Mouse (Mus musculus): ENCODE measurements around the gene Gm21987. TPM values are rescaled to one million over a fixed set of nuclear protein-coding genes. Genes with fewer than 3 reads are reported as not detected.

Gm21987 gene
- polyA plus RNA-seq, 1 experiment, result 1,467 TPM

GRCm38 (mm10) chr16:38395060-38395730 is 48.4 kb downstream of the Gm21987 start:
- TF ChIP-seq GATA1 (IDR thresholded peaks at IDR 0.05; ENCODE audit: low read length), result no peak

- TF ChIP-seq GATA1 (IDR thresholded peaks at IDR 0.05; ENCODE audit: low read length), result no peak
These were observed 49.3 kb downstream of the Gm21987 start for GRCm38 (mm10) chr16:38396155-38396554.

- TF ChIP-seq GATA1 (IDR thresholded peaks at IDR 0.05; ENCODE audit: low read length), result no peak
These were observed 51.4 kb downstream of the Gm21987 start for GRCm38 (mm10) chr16:38398266-38398665.

DNA sequence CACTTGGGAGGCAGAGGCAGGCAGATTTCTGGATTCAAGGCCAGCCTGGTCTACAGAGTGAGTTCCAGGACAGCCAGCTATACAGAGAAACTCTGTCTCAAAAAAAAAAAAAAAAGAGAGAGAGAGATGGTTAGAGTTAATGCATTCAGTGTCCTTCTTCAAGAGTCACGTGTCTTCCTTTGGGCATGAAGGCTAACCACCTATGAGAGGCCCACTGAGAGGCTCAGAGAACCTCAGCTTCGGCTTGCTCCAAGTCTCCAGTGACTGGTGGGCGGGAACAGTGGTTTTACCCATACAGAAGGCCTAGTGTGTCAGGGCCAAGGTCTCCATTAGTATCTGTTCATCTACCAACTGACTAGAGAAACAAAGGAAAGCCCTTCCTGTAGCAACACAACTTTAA is 52.2 kb downstream of the Gm21987 start:
- TF ChIP-seq GATA1 (IDR thresholded peaks at IDR 0.05; ENCODE audit: low read length), result no peak

GRCm38 (mm10) chr16:38399531-38400231 is 52.8 kb downstream of the Gm21987 start:
- no peak for TF ChIP-seq GATA1 (IDR thresholded peaks at IDR 0.05; ENCODE audit: low read length)

DNA sequence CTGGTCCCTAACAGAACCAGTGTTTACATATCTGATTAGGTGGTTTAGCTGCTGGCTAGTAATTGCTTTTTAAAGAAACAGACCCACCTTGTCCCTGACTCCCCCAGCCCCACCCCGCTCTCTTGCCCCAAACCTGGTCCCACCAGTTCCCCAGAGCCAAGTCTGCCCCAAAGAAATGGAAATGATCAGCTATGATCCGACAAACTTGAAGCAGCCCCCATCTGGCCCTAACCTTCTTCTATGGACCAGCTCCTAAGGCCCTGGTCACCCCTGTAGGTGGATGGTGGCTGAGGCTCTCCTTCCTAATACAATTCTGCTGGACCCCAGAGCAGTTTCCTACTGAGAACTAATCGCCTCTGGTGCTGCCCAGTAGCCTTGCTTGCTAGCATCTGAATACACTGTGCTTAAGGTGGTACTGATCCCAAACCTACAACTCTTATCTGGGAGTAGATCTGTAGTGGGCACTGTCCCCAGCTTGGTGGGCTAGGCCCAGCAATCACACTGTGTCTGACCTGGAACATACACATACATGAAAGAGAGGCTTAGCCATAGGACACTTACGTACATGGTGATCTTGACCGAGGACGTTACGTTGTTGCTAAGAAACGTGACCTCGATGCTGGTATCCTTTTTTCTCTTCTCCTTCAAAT is 53.6 kb downstream of the Gm21987 start:
- no peak for TF ChIP-seq GATA1 (IDR thresholded peaks at IDR 0.05; ENCODE audit: low read length)

- TF ChIP-seq GATA1 (IDR thresholded peaks at IDR 0.05; ENCODE audit: low read length), result no peak
These were observed 54.6 kb downstream of the Gm21987 start for GRCm38 (mm10) chr16:38401468-38401867.

GRCm38 (mm10) chr16:38403639-38404038 is 56.8 kb downstream of the Gm21987 start:
- TF ChIP-seq GATA1 (IDR thresholded peaks at IDR 0.05; ENCODE audit: low read length), result no peak

GRCm38 (mm10) chr16:38406293-38406692 is 59.5 kb downstream of the Gm21987 start:
- no peak for TF ChIP-seq GATA1 (IDR thresholded peaks at IDR 0.05; ENCODE audit: low read length)

DNA sequence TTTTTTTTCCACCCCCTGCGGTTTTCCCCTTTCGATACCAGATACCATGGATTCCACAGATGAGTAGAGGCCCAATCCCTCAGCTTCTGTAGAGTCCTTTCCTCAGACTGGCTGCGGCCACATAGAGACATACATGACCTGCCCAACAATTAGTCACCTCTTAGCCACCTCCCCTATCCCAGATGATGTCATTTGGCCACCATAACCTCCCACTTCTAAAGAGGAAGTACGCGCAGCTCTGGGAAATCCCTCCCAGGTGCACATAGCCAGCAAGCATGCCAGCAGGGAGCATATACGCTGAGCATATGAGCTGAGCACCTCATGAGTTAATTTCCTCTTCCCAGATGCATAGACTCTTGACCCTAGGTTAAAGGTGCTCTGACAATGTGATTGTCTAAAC is 59.9 kb downstream of the Gm21987 start:
- no peak for TF ChIP-seq GATA1 (IDR thresholded peaks at IDR 0.05; ENCODE audit: low read length)

GRCm38 (mm10) chr16:38407584-38407983 is 60.7 kb downstream of the Gm21987 start:
- TF ChIP-seq GATA1 (IDR thresholded peaks at IDR 0.05; ENCODE audit: low read length), result no peak

GRCm38 (mm10) chr16:38408416-38408815 is 61.6 kb downstream of the Gm21987 start:
- no peak for TF ChIP-seq GATA1 (IDR thresholded peaks at IDR 0.05; ENCODE audit: low read length)

Other genes starting within 250 kb of the Gm21987 start
- not detected in 2 replicates for gene Nr1i2, start 52.2 kb upstream of the Gm21987 start, polyA plus RNA-seq (2012)
- gene Maats1, start 4.9 kb upstream of the Gm21987 start, polyA plus RNA-seq (2012), result not detected in 2 replicates
- 307 and 514 TPM in 2 replicates for gene Cox17, start within 50 bp of the Gm21987 start, polyA plus RNA-seq (2012)
- 3.6 and 4.8 TPM in 2 replicates for gene Popdc2, start 15.2 kb downstream of the Gm21987 start, polyA plus RNA-seq (2012)
- not detected in 2 replicates for gene Pla1a, start 86.1 kb downstream of the Gm21987 start, polyA plus RNA-seq (2012)
- gene Adprh, start 105.7 kb downstream of the Gm21987 start, polyA plus RNA-seq (2012), result 262 and 323 TPM in 2 replicates
- gene Cd80, start 108.5 kb downstream of the Gm21987 start, polyA plus RNA-seq (2012), result 0.12 and 0.19 TPM in 2 replicates
- 30.1 and 38.6 TPM in 2 replicates for gene Timmdc1, start 175.6 kb downstream of the Gm21987 start, polyA plus RNA-seq (2012)
- gene Poglut1, start 203.2 kb downstream of the Gm21987 start, polyA plus RNA-seq (2012), result 6.9 and 7.6 TPM in 2 replicates
- 15.4 and 16.0 TPM in 2 replicates for gene Tmem39a, start 211.7 kb downstream of the Gm21987 start, polyA plus RNA-seq (2012)